ENCODE assay signal across 21 mouse cellular contexts in the genomic region with DNA sequence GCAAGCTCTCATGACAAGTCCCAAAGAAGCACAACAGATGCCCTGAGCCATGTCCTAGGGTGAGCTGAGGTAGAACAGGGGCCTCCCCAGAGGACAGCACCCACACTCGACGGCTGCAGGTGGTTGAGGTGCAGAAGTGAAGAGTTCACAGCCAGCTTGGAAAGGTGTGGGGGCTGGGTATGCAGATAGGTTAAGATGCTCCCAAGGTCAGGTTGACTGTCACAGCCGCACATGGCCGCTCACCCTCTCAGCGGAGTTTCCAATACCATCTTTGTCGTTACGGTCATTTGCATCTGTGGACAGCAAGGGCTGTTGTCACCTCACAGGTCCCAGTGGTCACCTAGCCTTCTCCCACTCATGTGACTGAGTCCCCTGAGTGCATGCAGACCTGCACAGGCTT.
"Had no signal": no experiment of that assay in that cellular context is flagged by ENCODE, and none has a peak within 500 bp of the region (broad histone marks: within the 10 kb centered on the region; RNA-seq: fewer than 3 reads in every experiment).

No protein-coding gene starts in this region.

- DNase-seq: lung, adult 18-20 months; lung, embryonic 14.5 days; lung, postnatal 10 days; lung, postnatal 4 days; midbrain, embryonic 14.5 days; retina, postnatal 1 day; right cerebral cortex, adult 18-20 months; right cerebral cortex, postnatal 25 days; right cerebral cortex, postnatal 4 days; spleen, adult 18-20 months; thymus, adult 2 months; thymus, postnatal 25 days; thymus, postnatal 4 days had no signal

- ATAC-seq: midbrain, embryonic 16.5 days had no signal

- H3K4me3 ChIP-seq: midbrain, embryonic 10.5 days; midbrain, embryonic 12.5 days; myocyte; neural tube, embryonic 13.5 days; neural tube, embryonic 15.5 days; stomach, embryonic 15.5 days had no signal

- H3K27ac ChIP-seq: midbrain, embryonic 12.5 days; stomach, embryonic 15.5 days; stomach, postnatal 0 days had no signal

- H3K36me3 ChIP-seq: midbrain, embryonic 10.5 days; midbrain, embryonic 12.5 days; neural tube, embryonic 13.5 days; neural tube, embryonic 15.5 days; stomach, embryonic 15.5 days had no signal

- H3K9ac ChIP-seq: lung, embryonic 14.5 days; midbrain, embryonic 12.5 days; neural tube, embryonic 15.5 days; stomach, embryonic 15.5 days had no signal

- H3K27me3 ChIP-seq: midbrain, embryonic 12.5 days; neural tube, embryonic 13.5 days; neural tube, embryonic 15.5 days; stomach, embryonic 15.5 days had no signal

- H3K4me2 ChIP-seq: lung, embryonic 14.5 days; midbrain, embryonic 12.5 days; neural tube, embryonic 13.5 days; neural tube, embryonic 15.5 days; stomach, embryonic 15.5 days had no signal

- H3K9me3 ChIP-seq: midbrain, embryonic 10.5 days; midbrain, embryonic 12.5 days; neural tube, embryonic 13.5 days; neural tube, embryonic 15.5 days; stomach, embryonic 15.5 days had no signal
